Mouse (Mus musculus): ENCODE data around the gene Lair1.
"Not testable (repeated sequence)": the region's sequence is repeated elsewhere in the genome, so short reads cannot be mapped to it uniquely, and the experiment has no call there.

Gene Lair1

DNA sequence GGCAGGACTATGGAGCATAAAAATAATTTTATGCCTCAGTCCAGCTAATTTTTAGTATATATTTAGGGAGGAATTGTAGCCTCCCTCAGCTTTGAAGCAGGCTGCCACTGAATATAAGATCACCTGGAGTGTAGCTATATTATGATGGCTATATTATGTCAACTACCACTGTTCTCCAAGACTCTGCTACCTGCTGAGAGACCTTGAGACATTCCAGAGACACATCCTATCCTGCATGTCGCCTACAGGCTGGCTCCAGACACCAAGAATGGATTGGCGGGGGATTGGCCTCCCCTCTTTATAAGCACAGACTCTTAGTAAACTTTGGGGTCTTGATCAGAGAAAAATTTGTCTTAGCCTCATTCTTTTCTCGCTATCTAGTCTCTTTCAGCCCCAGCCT, 58.4 kb downstream of the Lair1 start:
- intact Hi-C loops (cut with DNase I): not testable (repeated sequence)

- intact Hi-C loops (cut with DNase I): not testable (repeated sequence)
Observed at GRCm38 (mm10) chr7:4003996-4004395, 59.0 kb downstream of the Lair1 start.

- intact Hi-C loops (cut with DNase I): no loop called here
Observed at GRCm38 (mm10) chr7:3962017-3962416, 101.0 kb downstream of the Lair1 start.

DNA sequence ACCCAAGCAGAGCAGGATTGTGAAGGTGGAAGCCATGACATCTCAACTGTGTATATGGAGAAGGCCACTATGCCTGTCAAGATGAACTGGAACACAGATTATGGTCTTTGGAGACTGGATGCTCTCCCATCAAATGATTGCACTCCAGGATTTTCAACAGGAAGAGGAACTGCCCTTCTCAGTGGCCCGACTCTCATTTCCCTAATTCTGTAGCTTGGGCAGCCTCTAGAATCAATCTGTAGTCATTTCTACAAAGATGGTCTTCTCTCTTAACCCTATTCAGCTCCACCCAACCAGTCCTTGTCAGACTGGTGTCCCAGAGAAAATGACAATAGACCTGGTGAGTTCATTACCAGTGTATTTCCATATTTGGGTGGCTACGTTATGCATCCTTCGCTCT, 105.6 kb downstream of the Lair1 start:
- intact Hi-C loops (cut with DNase I): no loop called here

All from adrenal gland (tissue).